Mouse (Mus musculus) lung, adult 2 months (tissue): Measurements from ENCODE around the gene Sprn. TPM values are rescaled to one million over a fixed set of nuclear protein-coding genes. Genes with fewer than 3 reads are reported as not detected.

Source experiments
- DNase-seq: peaks from one replicate; pipeline ENCODE4 v3.0.0; 2022
- H3K4me1 ChIP-seq: fragments of 200-500 bp; 2 replicates; pipeline ENCODE4 v1.6.1; 2011; ENCODE audit warnings: low read length; ENCODE audit not compliant: control insufficient read depth, insufficient read depth
- H3K4me3 ChIP-seq: fragments of 200-500 bp; replicated peaks from 2 replicates; pipeline ENCODE3; 2011; ENCODE audit warnings: low read depth, mild to moderate bottlenecking, control low read depth, low read length; ENCODE audit errors: extremely low read depth
- CTCF ChIP-seq: fragments of 200-500 bp; IDR thresholded peaks from 2 replicates; pipeline ENCODE4 v1.5.1; 2011; ENCODE audit warnings: mild to moderate bottlenecking, low read length, control low read depth; ENCODE audit not compliant: insufficient read depth
- POLR2A ChIP-seq: fragments of 200-500 bp; IDR thresholded peaks from 2 replicates; pipeline ENCODE4 v1.6.1; 2011; ENCODE audit warnings: low read depth, mild to moderate bottlenecking, control low read depth, low read length, borderline replicate concordance; ENCODE audit errors: extremely low read depth
- WGBS: fragments of 180-500 bp; shearing (Covaris S2); methylation state at CpG from one replicate; pipeline ENCODE4 v1.1.7; 2018; 5-methylcytosine and 5-hydroxymethylcytosine counted together
- polyA plus RNA-seq: library from polyadenylated mRNA; depleted of rRNA; stranded (reverse); fragments of >200 nt; gene quantifications from 2 replicates; pipeline ENCODE4 v1.2.3, GENCODE M21; 2012

Sprn gene
- polyA plus RNA-seq, 1 experiment: 0.25 TPM

DNA sequence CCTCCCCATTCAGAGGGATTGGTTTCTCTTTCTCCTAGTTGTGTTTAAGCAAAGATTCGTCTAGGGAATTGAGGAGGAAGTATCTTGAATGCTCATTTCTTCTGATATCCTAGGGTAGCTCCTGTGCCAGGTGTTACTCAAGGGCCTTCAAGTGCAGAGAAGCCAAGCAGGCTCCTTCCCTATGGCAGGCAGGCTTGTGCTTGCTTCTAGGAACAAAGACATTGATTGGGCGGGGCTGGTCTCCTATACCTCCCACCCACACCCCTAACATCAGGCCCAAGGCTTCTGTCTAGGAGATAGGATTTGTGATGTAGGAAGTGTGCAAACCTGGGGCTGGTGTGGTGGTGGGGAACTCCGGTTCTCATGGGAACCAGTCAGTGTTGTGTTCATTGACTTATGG, 27.7 kb downstream of the Sprn start:
- H3K4me3 ChIP-seq: no peak overlapping the region
- peaks cover 4% of the 10 kb centered on the region for H3K4me1 ChIP-seq
- DNase-seq: no peak
- WGBS: 68% methylated on average over 3 of the region's 3 CpGs
- no peak for TF ChIP-seq POLR2A
- no peak for TF ChIP-seq CTCF

- no peak for DNase-seq
- no peak for TF ChIP-seq CTCF
- no peak for TF ChIP-seq POLR2A
- peaks cover 4% of the 10 kb centered on the region for H3K4me1 ChIP-seq
- H3K4me3 ChIP-seq: peak overlapping the region; percentile 70
- 8% methylated on average over 5 of the region's 5 CpGs for WGBS
Observed at GRCm38 (mm10) chr7:140126022-140126350, 28.7 kb downstream of the Sprn start.

GRCm38 (mm10) chr7:140125278-140126021, 29.2 kb downstream of the Sprn start:
- peak; percentile 91 for DNase-seq
- Histone ChIP-seq H3K4me1 (peaks cover 4% of the 10 kb centered on the region), H3K4me3 (peak overlapping the region; percentile 70)
- no peak for TF ChIP-seq CTCF
- TF ChIP-seq POLR2A: peak; percentile 36; the same call in 1 of the 2 replicates
- WGBS: under 1% methylated on average over 40 of the region's 40 CpGs

DNA sequence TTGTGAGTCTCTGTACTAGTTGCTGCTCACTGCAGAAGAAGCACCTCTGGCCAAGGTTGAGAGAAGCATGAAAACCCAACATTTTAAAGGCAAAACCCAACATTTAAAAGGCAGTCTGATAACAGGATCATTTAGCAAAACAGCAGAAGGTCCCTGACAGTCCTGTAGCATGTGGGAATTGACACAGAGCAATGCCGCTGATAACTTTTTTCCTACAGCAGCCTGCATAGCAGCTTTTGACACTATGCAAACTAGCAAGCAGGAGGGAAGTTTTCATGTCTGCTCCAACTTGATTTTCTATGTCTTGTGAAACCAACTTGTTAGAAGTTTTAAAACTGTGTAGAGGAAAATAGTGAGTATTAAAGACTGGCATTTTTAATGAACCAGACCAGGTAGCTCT, 30.3 kb downstream of the Sprn start:
- Histone ChIP-seq H3K4me3 (no peak overlapping the region), H3K4me1 (peaks cover 4% of the 10 kb centered on the region)
- WGBS: 82% methylated on average over 1 of the region's 1 CpGs
- TF ChIP-seq POLR2A (no peak), CTCF (no peak)
- no peak for DNase-seq

DNA sequence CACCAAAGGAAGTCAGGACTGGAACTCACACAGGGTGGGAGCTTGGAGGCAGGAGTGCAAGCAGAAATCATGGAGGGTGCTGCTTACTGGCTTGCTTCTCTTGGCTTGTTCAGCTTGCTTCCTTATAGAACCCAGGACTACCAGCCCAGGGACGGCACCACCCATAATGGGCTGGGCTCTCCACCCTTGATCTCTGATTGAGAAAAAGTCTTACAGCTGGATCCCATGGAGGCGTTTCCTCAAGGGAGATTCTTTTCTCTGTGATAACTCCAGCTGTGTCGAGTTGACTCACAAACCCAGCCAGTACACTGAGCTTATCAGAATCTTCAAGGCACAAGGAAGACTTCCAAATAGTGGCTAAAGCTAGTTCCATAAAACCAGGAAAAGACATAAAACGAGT, 31.9 kb downstream of the Sprn start:
- WGBS: 29% methylated on average over 4 of the region's 4 CpGs
- no peak overlapping the region for H3K4me3 ChIP-seq
- H3K4me1 ChIP-seq: peaks cover 4% of the 10 kb centered on the region
- TF ChIP-seq CTCF (no peak), POLR2A (no peak)
- no peak for DNase-seq

DNA sequence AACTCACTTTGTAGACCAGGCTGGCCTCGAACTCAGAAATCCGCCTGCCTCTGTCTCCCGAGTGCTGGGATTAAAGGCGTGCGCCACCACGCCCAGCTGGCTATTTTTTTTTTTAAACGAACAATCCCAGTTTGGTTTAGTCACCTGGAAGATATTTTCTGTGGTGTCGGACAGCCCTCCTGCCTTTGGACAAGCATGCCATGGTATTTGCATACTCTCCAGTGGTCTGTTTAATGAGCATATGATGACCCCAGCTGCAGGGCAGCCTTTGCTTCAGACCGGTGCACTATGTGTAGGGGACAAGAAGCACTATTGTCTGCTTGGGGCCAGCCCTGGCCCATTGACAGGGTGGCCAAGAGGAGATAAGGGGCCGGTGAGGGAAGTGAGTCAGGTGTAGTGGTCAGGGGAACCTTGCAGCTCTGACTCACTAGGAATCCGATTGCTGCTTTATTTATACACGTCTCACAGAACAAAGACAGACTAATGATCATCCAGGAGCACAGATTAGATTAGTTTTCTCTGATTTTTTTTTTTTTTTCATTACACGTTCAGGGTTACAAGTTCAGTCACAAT, 33.3 kb downstream of the Sprn start:
- no peak for TF ChIP-seq CTCF
- no peak for TF ChIP-seq POLR2A
- 65% methylated on average over 13 of the region's 13 CpGs for WGBS
- no peak overlapping the region for H3K4me3 ChIP-seq
- no peaks in the 10 kb centered on the region; the same call in 1 of the 2 replicates for H3K4me1 ChIP-seq
- no peak for DNase-seq

DNA sequence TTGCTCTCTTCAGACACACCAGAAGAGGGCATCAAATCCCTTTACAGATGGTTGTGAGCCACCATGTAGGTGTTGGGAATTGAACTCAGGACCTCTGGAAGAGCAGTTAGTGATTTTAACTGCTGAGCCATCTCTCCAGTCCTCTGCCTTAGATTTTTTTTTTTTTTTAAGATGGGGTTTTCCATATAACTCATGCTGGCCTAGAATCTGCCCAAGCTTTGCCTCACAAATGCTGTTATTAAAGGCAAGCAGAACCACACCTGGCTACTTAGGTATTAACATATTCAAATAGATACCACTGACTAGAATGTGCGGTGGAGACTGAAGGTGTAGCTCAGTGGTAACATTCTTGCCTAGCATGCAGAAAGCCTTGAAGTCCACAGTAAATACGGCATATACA, 34.2 kb downstream of the Sprn start:
- 86% methylated on average over 2 of the region's 2 CpGs for WGBS
- DNase-seq: no peak
- H3K4me3 ChIP-seq: no peak overlapping the region
- no peak for TF ChIP-seq CTCF
- TF ChIP-seq POLR2A: no peak
- no peaks in the 10 kb centered on the region for H3K4me1 ChIP-seq

DNA sequence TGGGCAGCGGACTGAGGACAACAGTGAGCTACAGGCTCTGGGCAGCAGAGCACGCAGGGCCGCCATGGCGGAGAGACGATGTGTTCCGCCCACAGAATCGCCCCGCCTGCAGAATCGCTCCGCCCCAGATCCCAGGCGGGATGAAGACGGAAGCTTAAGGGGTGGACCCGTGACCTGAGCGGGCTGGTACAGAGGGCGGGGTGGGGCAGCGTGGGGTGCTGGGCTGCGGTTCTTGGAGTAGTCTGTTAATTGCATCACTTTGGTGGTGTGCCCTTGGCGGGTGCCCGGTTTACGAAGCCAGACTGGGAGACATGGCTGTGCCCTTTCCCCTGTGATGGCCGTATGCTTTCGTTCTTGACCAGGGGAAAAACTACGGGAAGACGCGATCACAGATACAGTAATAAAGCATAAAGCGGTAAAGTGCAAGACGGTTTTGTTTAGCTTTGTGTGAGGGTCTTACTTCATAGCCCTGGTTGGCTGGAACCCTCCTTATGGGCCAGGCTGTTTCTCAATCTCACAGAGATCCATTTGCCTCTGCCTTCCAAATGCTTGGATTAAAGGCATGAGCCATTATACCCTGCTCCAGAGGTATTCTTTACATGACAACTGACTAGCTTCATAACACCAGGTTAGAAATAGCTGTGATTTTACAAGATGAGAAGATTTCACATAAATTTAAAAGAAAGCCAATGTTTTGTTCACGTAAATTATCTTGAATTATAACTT, 38.2 kb downstream of the Sprn start, which contains the start of gene Echs1:
TSS of gene Echs1 (minus strand) at position 148 of the 726 bp plus-strand sequence.
- H3K4me3 ChIP-seq: peak within 1 kb of the TSS; percentile 85
- no peaks in the 10 kb centered on the region for H3K4me1 ChIP-seq
- TF ChIP-seq POLR2A: peak; percentile 83; the same call in 1 of the 2 replicates
- TF ChIP-seq CTCF: no peak
- 4% methylated on average over 28 of the region's 28 CpGs for WGBS
- DNase-seq: peak; percentile 90

GRCm38 (mm10) chr7:140115583-140116328, 38.9 kb downstream of the Sprn start, which contains the start of gene Paox:
Paox (plus strand) TSS chr7:140115799.
- peak; percentile 51 for DNase-seq
- TF ChIP-seq CTCF (no peak), POLR2A (no peak)
- 2% methylated on average over 23 of the region's 23 CpGs for WGBS
- H3K4me3 ChIP-seq: peak within 1 kb of the TSS; percentile 85
- H3K4me1 ChIP-seq: no peaks in the 10 kb centered on the region
